Mouse (Mus musculus) ES-E14 (cell line): ENCODE data around the gene Usp7. TPM values are rescaled to one million over a fixed set of nuclear protein-coding genes. Genes with fewer than 3 reads are reported as not detected.

ENCODE experiments used
- DNase-seq: peaks from one replicate; pipeline ENCODE4 v3.0.0-alpha.2; 2013; ENCODE audit warnings: low read depth, low spot score
- H3K27ac ChIP-seq: 2 replicates; pipeline ENCODE4 v1.5.1; 2012; ENCODE audit warnings: low read depth, mild to moderate bottlenecking, low read length, moderate library complexity, mixed read lengths; ENCODE audit not compliant: poor library complexity, insufficient read depth, severe bottlenecking
- H3K36me3 ChIP-seq: 2 replicates; pipeline ENCODE4 v1.6.1; 2012; ENCODE audit warnings: mild to moderate bottlenecking, low read length, moderate library complexity, mixed read lengths; ENCODE audit not compliant: control insufficient read depth, poor library complexity, insufficient read depth, severe bottlenecking
- H3K4me1 ChIP-seq, 2 experiments: fragments of 150-350 bp in 1 of 2; sonication (generic) in 1 of 2; 2 replicates each; pipeline ENCODE4 v1.6.1; 2012; ENCODE audit warnings: low read length in 2 of 2, mild to moderate bottlenecking in 1 of 2, mixed read lengths in 1 of 2; ENCODE audit not compliant: control insufficient read depth in 2 of 2, insufficient read depth in 2 of 2, poor library complexity in 1 of 2
- H3K4me3 ChIP-seq, 2 experiments: fragments of 150-350 bp in 1 of 2; sonication (generic) in 1 of 2; 2 replicates each; pipeline ENCODE4 v1.5.1; 2012; ENCODE audit warnings: low read length in 2 of 2, low read depth in 1 of 2, mild to moderate bottlenecking in 1 of 2, mixed read lengths in 1 of 2; ENCODE audit not compliant: insufficient read depth in 1 of 2, poor library complexity in 1 of 2, severe bottlenecking in 1 of 2
- H3K9ac ChIP-seq: 2 replicates; pipeline ENCODE4 v1.6.1; 2012; ENCODE audit warnings: low read depth, mild to moderate bottlenecking, low read length, mixed read lengths; ENCODE audit not compliant: poor library complexity, insufficient read depth, severe bottlenecking
- H3K9me3 ChIP-seq: fragments of 150-350 bp; sonication (generic); 2 replicates; pipeline ENCODE4 v1.6.1; 2012; ENCODE audit warnings: low read depth, mild to moderate bottlenecking, low read length; ENCODE audit not compliant: control insufficient read depth, insufficient read depth
- CHD2 ChIP-seq: IDR thresholded peaks from 2 replicates; pipeline ENCODE4 v1.6.1; 2014; ENCODE audit warnings: mild to moderate bottlenecking, low read depth, low read length, inconsistent platforms
- HCFC1 ChIP-seq: IDR thresholded peaks from 2 replicates; pipeline ENCODE4 v1.6.1; 2012; ENCODE audit warnings: low read length, inconsistent platforms, borderline replicate concordance; ENCODE audit not compliant: insufficient read depth
- MAFK ChIP-seq: IDR thresholded peaks from 2 replicates; pipeline ENCODE4 v1.6.1; 2014; ENCODE audit warnings: mild to moderate bottlenecking, low read depth, low read length, inconsistent platforms; ENCODE audit not compliant: insufficient read depth
- ZC3H11A ChIP-seq: IDR thresholded peaks from 2 replicates; pipeline ENCODE4 v1.6.1; 2012; ENCODE audit warnings: low read depth, mild to moderate bottlenecking, inconsistent platforms, low read length, borderline replicate concordance
- ZNF384 ChIP-seq: IDR thresholded peaks from 2 replicates; pipeline ENCODE4 v1.6.1; 2012; ENCODE audit warnings: low read depth, low read length, inconsistent platforms
- in situ Hi-C, 2 experiments: fragments of 600-800 bp; cut with MboI; formaldehyde crosslinking; loops; one replicate each; pipeline ENCODE4 v1.15.1; 2025; ENCODE audit warnings: low sequenced_read_pairs in 2 of 2, inconsistent platforms in 1 of 2; ENCODE audit not compliant: unreplicated experiment in 2 of 2
- total RNA-seq: library from RNA; depleted of rRNA; stranded (reverse); fragments of 300-350 nt; gene quantifications from 2 replicates; pipeline ENCODE4 v1.2.3, GENCODE M21; 2012

Gene Usp7
- total RNA-seq, 1 experiment, result 242 TPM

DNA sequence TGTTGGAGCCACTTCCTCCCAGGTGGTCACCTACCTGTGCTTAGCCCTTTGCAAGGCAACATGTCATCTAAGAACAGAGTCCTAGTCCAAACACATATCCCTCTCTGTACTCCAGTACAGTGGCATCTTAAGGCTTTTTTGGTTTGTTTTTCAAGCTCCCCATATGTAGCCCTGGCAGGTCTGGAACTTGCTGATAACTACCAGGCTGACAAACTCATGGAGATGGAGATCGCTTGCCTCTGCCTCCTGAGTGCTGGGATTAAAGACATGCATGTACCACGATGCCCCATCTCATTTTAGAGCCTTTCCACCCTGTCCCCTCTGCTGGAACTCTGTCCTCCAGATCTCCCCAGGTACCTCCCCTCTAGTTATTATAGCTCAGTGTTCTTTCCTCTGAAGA lies 115.9 kb downstream of the Usp7 start:
- Histone ChIP-seq H3K27ac (no peak overlapping the region), H3K4me3 (no peak overlapping the region), H3K36me3 (no peaks in the 10 kb centered on the region), H3K4me1 (no peaks in the 10 kb centered on the region), H3K9me3 (no peaks in the 10 kb centered on the region), H3K9ac (no peak overlapping the region)
- TF ChIP-seq MAFK (no peak), HCFC1 (no peak), ZNF384 (no peak), ZC3H11A (no peak), CHD2 (no peak)
- in situ Hi-C loops, result loop anchor here (5.0 to 10.0 kb wide), 3 partner anchors 181 to 264 kb away; no protein-coding TSS in a partner anchor
- DNase-seq, result no peak

DNA sequence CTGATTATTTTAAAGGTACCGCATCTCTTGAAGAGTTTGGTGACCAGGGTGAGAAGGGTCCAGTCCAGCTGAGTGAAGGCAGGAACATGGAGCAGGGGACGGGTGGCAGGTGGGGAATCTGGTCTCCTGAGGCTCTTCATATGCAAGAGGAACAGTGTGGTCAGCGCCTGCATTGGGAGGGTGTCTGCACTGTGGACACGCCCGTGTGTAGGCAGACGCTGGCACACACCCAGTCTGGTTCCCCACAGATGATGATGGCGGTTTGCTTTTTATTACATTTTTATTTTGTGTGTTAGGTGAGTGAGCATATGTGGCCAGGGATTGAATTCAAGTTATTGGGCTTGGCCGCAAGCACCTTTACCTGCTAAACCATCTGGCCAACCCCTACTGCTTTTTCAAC lies 116.5 kb downstream of the Usp7 start:
- no peak for TF ChIP-seq ZNF384
- no peak for TF ChIP-seq MAFK
- no peak for TF ChIP-seq CHD2
- no peak for TF ChIP-seq ZC3H11A
- no peak for TF ChIP-seq HCFC1

GRCm38 (mm10) chr16:8674165-8674564 lies 117.9 kb downstream of the Usp7 start:
- Histone ChIP-seq H3K9ac (no peak overlapping the region), H3K4me1 (peaks cover 2 to 13% of the 10 kb centered on the region in 2 experiments; a peak in 3 of 4 replicates), H3K4me3 (no peak overlapping the region), H3K9me3 (no peaks in the 10 kb centered on the region), H3K36me3 (peaks cover under 1% of the 10 kb centered on the region; the same call in 1 of the 2 replicates), H3K27ac (no peak overlapping the region)
- DNase-seq, result peak; percentile 86
- peak; percentile 98 for TF ChIP-seq ZC3H11A
- TF ChIP-seq ZNF384, result no peak
- in situ Hi-C loops, result loop anchor here (5.0 to 10.0 kb wide), 2 partner anchors 179 to 267 kb away; no protein-coding TSS in a partner anchor

More for the DNA sequence above, 116.5 kb downstream of the Usp7 start:
- peaks cover 0 to 1% of the 10 kb centered on the region in 2 experiments; a peak in 2 of 4 replicates for H3K4me1 ChIP-seq
- DNase-seq, result no peak
- no peaks in the 10 kb centered on the region for H3K36me3 ChIP-seq
- no peak overlapping the region for H3K9ac ChIP-seq
- in situ Hi-C loops, result loop anchor here (5.0 to 10.0 kb wide), 3 partner anchors 181 to 263 kb away; no protein-coding TSS in a partner anchor
- no peak overlapping the region for H3K4me3 ChIP-seq
- H3K27ac ChIP-seq, result no peak overlapping the region
- no peaks in the 10 kb centered on the region for H3K9me3 ChIP-seq

DNA sequence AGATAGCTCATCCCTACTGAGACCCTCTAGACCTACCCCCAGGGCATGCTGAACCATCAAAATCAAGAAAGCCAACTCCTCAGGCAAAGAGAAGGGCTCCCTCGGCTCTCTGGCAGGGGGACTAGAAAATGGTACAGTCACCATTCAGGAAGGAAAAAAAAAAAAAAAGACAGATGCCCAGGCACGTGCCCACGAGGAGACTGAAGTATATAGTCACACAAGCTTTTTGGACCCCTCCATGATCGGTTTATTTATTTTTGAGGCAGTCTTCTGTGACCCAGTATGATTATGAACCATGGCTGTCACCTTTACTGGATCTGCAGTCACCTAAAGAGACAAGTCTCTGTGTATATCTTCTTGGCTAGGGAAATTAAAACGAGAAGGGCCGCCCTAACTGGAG lies 118.8 kb downstream of the Usp7 start:
- Histone ChIP-seq H3K4me1 (peaks cover 2 to 18% of the 10 kb centered on the region in 2 experiments; a peak in 3 of 4 replicates), H3K9me3 (no peaks in the 10 kb centered on the region), H3K27ac (no peak overlapping the region), H3K36me3 (peaks cover 6% of the 10 kb centered on the region), H3K9ac (no peak overlapping the region), H3K4me3 (no peak overlapping the region)
- no peak for TF ChIP-seq ZC3H11A
- TF ChIP-seq MAFK, result no peak
- no peak for TF ChIP-seq HCFC1
- no peak for TF ChIP-seq CHD2
- TF ChIP-seq ZNF384, result no peak
- in situ Hi-C loops, result loop anchor here (5.0 to 10.0 kb wide), 2 partner anchors 179 to 266 kb away; no protein-coding TSS in a partner anchor
- no peak for DNase-seq

DNA sequence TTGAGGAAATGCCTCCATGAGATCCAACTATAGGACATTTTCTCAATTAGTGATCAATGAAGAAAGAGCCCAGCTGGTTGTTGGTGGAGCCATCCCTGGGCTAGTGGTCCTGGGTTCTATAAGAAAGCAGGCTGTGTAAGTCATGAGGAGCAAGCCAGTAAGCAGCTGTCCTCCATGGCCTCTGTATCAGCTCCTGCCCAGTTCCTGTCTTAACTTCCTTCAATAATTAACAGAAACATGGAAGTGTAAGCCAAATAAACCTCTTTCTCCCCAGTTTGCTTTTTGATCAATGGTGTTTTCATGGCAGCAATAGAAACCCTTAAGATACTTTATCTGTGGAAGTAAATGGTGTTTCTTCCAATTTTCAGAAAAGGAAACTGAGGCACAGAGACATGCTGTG lies 119.3 kb downstream of the Usp7 start:
- peaks cover 5 to 24% of the 10 kb centered on the region in 2 experiments for H3K4me1 ChIP-seq
- no peak overlapping the region for H3K9ac ChIP-seq
- peaks cover 7% of the 10 kb centered on the region for H3K36me3 ChIP-seq
- TF ChIP-seq CHD2, result no peak
- no peak for TF ChIP-seq HCFC1
- no peak for TF ChIP-seq ZNF384
- TF ChIP-seq ZC3H11A, result no peak
- no peak for TF ChIP-seq MAFK
- no peaks in the 10 kb centered on the region for H3K9me3 ChIP-seq
- no peak for DNase-seq
- no peak overlapping the region for H3K4me3 ChIP-seq
- no peak overlapping the region for H3K27ac ChIP-seq
- in situ Hi-C loops, result loop anchor here (5.0 to 10.0 kb wide), 2 partner anchors 178 to 266 kb away; no protein-coding TSS in a partner anchor
